Mouse (Mus musculus): ENCODE results near the gene Sh2b2.
"Not testable (repeated sequence)": the region's sequence is repeated elsewhere in the genome, so short reads cannot be mapped to it uniquely, and the experiment has no call there.

The Sh2b2 gene

GRCm38 (mm10) chr5:136237607-136238006 lies 8.7 kb downstream of the Sh2b2 start:
- no peak for DNase-seq (ENCODE audit: low read depth)

DNA sequence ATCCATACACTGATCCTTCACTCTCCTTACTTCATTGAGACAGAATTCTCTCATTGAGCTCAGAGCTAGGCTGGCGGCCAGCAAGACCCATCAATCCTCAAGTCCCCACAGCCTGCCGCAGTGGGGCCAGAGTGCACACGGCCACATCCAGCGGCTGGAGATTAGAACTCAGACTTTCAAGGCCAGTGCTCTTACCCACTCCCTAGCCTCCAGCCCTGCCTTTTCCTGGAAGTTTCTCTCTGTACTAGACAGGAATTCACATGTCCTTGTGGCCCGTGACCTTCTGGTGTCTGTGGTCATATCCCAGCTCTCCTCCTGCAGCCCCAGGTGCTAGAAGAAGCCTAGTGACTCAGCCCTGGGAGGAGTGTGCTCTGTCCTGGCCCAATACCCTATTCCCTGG lies 9.7 kb downstream of the Sh2b2 start:
- no peak for DNase-seq (ENCODE audit: low read depth)

- no peak for DNase-seq (ENCODE audit: low read depth)
Measured at GRCm38 (mm10) chr5:136230348-136231035, 15.9 kb downstream of the Sh2b2 start.

DNA sequence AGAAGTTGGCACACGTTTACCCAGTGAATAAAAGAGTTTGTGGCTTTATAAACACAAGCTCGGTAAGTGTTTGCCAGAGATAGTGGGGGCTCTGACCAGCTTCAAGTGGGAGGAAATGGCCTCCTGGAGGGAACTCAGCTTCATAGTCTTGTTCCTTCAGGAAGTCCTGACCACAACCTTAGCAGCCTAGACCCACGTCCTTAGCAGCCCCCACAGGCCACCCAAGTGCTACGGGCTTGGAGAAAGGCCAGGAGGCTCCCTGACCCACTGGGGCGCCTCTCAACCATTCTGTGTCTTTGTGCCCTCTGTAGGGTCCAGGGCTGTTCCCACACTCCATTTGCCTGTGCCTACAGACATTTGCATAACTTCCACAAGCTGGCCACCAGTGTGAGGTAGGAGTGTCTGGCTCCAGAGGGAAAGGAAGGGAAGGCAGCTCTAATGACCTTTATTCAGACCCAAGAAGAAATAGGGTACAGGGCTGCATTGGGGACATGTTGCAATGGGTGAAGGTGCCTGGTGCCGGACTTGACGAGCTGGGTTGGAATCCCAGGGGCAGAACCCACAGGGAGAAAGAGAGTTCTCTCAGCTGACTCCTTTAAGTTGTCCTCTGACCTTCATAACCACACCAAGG lies 20.0 kb downstream of the Sh2b2 start:
- no peak for DNase-seq (ENCODE audit: low read depth)

DNA sequence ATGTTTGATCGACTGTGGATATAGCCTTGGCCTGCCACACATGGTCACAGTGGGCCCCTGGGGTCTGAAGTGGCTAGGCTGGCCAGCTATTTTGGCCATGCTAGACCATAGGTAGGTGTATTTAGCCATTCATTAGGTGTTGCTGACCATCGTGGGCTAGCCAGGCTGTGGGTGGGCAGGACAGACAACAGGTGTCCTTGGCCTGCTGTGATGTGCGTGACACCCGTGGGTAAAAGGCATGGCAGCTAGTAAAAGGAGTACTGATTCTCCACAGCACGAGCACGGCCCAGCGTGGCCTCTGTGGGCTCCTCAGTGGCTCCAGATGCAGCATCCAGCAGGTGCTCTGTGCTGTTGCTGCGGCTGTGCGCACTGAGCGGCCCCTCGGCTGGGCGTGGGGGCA lies 27.8 kb downstream of the Sh2b2 start:
- no peak for DNase-seq (ENCODE audit: low read depth)

- no peak for DNase-seq (ENCODE audit: low read depth)
Measured at GRCm38 (mm10) chr5:136217932-136218381, 28.4 kb downstream of the Sh2b2 start.

GRCm38 (mm10) chr5:136217004-136217665 lies 29.2 kb downstream of the Sh2b2 start:
- no peak for DNase-seq (ENCODE audit: low read depth)

GRCm38 (mm10) chr5:136215958-136216357 lies 30.4 kb downstream of the Sh2b2 start:
- DNase-seq (ENCODE audit: low read depth): no peak

DNA sequence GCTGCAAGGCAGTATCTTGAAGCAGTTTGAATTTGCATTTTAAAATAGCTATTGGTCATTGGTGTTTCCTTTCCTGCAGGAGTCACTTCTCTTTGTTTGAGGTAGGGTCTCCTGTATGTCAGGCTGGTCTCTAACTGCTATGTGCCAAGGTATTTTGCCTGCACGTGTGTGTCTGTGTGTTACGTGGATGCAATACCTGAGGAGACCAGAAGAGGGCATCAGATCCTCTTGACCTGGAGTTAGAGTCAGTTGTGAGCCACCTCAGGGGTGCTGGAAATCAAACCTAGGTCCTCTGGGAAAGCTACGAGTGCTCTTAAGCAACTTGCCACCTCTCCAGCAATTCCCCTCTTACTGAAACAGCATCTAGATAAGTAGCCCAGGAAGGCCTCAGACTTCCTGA lies 31.1 kb downstream of the Sh2b2 start:
- DNase-seq (ENCODE audit: low read depth): peak; percentile 22

- no peak for DNase-seq (ENCODE audit: low read depth)
Measured at GRCm38 (mm10) chr5:136213716-136214115, 32.6 kb downstream of the Sh2b2 start.

- DNase-seq (ENCODE audit: low read depth): no peak
Measured at GRCm38 (mm10) chr5:136212716-136213115, 33.6 kb downstream of the Sh2b2 start.

DNA sequence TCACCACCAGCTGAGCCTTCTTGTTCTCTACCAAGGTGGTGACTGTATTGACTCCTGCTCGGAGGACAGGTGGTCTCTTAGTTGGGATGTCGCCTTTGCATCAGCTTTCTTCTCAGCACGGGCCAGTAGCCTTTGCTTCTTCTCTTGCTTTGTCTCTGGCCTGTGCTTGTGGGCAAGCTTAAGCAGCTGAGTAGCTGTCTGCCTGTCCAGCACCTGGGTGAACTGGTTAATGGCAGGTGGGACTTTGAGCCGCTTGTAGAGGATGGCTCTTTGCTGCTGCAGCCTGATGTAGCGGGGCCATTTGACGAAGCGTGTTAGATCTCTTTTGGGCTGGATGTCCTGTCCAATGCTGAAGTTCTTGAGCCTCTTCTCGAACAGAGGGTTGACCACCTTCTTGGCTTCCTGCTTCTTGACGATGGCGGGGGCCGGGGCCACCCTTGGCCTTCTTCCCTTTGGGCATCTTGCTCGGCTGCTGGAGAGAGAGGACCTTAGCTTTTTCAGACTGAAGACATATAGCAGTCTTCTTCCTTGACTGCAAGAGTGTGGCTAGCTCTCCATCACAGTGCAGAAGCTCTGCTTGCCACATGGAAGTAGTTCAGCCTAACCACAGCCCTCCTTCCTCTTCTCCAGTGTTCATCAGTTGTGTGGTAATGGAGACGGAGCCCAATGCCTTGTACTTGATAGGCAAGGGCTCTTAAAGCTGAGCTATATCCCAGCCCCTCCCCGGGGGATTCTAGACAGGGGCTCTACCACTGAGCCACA lies 34.8 kb downstream of the Sh2b2 start:
- not testable (repeated sequence) for DNase-seq (ENCODE audit: low read depth)

DNA sequence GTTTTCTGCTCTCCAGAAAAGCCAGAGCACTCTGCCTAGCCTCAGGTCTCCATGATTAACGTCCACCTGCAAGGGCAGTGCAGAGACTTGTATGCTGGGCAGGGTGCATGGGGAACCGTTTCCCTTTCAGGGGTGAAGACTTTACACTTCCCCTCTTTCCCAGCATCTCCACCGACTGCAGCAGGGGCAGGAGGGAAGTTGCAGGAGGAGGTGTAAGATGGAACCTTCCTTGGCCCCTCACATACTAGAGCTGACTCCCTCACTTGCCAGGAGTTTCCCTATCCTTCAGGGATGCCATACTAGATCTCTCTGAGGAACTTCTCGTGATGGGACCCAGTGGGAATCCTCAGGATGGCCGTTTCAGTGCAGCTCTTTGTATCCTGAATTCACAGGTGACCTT lies 35.8 kb downstream of the Sh2b2 start:
- no peak for DNase-seq (ENCODE audit: low read depth)

DNA sequence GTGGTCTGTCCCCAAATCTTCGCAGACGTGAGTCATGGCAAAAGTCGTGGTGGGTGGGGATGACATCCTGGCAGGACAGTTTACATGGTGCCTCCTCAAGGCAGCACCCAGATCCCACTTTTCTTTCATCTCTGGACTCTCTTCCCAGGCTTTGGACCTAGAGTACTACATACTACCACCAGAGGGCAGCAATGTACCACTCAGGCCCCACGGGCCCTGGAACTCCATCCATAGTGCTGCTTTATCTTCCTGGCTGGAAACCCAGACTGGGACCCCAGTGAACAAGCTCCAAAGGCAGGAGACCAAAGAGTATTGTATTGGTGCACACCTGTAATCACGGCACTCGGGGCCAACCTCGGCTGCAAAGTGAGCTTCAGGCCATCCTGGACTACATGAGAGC lies 44.5 kb downstream of the Sh2b2 start:
- peak; percentile 73 for DNase-seq (ENCODE audit: low read depth)

GRCm38 (mm10) chr5:136199526-136199925 lies 46.8 kb downstream of the Sh2b2 start:
- peak; percentile 45 for DNase-seq (ENCODE audit: low read depth)

- peak; percentile 100 for DNase-seq (ENCODE audit: low read depth)
Measured at GRCm38 (mm10) chr5:136198474-136199391, 47.6 kb downstream of the Sh2b2 start, which contains the start of gene Prkrip1. Gene Prkrip1, minus strand, starts transcription at chr5:136198963.

DNA sequence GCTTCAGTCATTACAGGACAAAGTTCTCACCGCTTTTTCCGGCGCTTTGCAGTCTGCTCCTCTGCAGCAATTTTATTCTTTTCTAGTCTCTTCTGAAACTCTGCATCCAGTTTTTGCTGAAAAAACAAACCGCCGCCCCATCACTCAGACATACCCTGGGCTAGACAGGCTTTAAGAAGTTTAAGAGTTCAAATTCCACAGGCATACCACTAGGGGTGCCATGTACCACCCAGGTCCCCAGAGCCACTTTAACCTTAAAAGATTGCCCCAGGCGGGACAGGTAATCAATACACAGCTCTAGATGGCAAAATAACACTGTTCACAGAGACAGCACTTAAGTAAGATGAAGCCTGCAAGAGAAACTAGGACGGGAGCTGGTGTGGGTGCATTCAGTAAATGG lies 54.5 kb downstream of the Sh2b2 start:
- DNase-seq (ENCODE audit: low read depth): no peak

DNA sequence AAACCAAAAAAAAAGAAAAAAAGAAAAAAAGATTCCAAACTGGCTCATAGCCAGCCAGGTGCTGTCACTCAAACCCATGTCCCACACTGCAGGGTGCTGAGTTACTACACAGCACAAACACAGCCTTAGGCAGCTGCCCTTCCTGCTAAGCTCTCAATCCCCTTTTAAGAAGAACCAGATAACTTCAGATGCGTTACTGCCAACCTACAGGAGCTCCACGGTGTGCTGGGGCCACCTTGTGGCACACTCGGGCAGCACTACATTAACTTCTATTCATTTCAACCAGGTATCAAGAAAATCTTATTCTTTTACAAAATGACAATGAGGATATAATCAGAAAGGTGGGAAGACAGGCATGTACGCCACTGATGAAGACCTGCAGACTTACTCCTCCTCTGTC lies 59.6 kb downstream of the Sh2b2 start:
- DNase-seq (ENCODE audit: low read depth): peak; percentile 86

- DNase-seq (ENCODE audit: low read depth): peak; percentile 32
Measured at GRCm38 (mm10) chr5:136183766-136184165, 62.6 kb downstream of the Sh2b2 start.

DNA sequence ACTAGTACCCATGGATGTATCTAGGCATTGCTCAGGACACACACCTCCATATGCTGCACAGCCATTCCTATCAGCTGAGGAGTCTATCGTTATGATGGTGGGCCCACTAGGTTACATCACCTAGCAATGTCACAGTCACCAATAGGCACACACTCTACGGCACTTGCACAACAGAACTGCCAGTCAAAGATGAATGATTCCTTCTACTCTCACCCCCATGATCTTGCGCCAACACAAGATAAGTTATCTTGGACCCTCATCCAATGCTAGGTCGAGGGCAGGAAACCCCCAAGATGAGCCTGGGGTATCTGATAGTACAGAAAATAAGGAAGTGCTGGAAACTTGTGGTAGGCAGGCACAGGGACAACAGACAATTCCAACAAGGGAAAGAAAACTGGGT lies 63.5 kb downstream of the Sh2b2 start:
- DNase-seq (ENCODE audit: low read depth): no peak

- no peak for DNase-seq (ENCODE audit: low read depth)
Measured at GRCm38 (mm10) chr5:136182049-136182448, 64.3 kb downstream of the Sh2b2 start.
